In genomic region chr4:135880576-135880975, GRCm38 (mm10) we compare ENCODE assay signal across 23 mouse cellular contexts. TPM values are rescaled to one million over a fixed set of nuclear protein-coding genes. Genes with fewer than 3 reads are reported as not detected.
A peak's percentile ranks its signal among the peaks of the same experiment; 100 is the strongest.
DNase-seq lines count a peak whose midpoint lies in the region; ATAC-seq and TF ChIP-seq lines count a peak whose summit lies in the region.
"Had no signal": no experiment of that assay in that cellular context is flagged by ENCODE, and none has a peak within 500 bp of the region (broad histone marks: within the 10 kb centered on the region; RNA-seq: fewer than 3 reads in every experiment).

No protein-coding gene starts in this region.

- H3K4me1 ChIP-seq in kidney, adult 2 months (ENCODE audit: control insufficient read depth, insufficient read depth, low read length): peaks cover 18% of the 10 kb centered on the region
- H3K4me1 ChIP-seq in kidney, embryonic 16.5 days (ENCODE audit: insufficient read depth, low read length): peaks cover 36% of the 10 kb centered on the region
- peaks cover 37% of the 10 kb centered on the region for H3K4me1 ChIP-seq in midbrain, embryonic 10.5 days
- H3K4me1 ChIP-seq in midbrain, embryonic 14.5 days (ENCODE audit: control insufficient read depth, insufficient read depth, low read length): peaks cover 14% of the 10 kb centered on the region

- DNase-seq in kidney, adult 2 months: peak; percentile 29
- DNase-seq in midbrain, embryonic 10.5 days (ENCODE audit: low spot score): peak; percentile 10
- no peak for DNase-seq in midbrain, embryonic 14.5 days
- peak; percentile 1 for DNase-seq in thymus, postnatal 14 days
- no peak for DNase-seq in thymus, postnatal 36 days
- DNase-seq: adrenal gland, adult 8-10 months; adrenal gland, postnatal 14 days; adrenal gland, postnatal 36 days; cerebellum, adult 11-12 months; cerebellum, adult 2 months; cerebellum, adult 9-10 months; cerebellum, postnatal 10 days; cerebellum, postnatal 25 days had no signal

- H3K36me3 ChIP-seq in kidney, adult 2 months (ENCODE audit: control insufficient read depth, insufficient read depth, low read length): no peaks in the 10 kb centered on the region
- H3K36me3 ChIP-seq in kidney, embryonic 16.5 days (ENCODE audit: insufficient read depth, low read length): no peaks in the 10 kb centered on the region
- H3K36me3 ChIP-seq in midbrain, embryonic 10.5 days: no peaks in the 10 kb centered on the region
- no peaks in the 10 kb centered on the region for H3K36me3 ChIP-seq in midbrain, embryonic 14.5 days (ENCODE audit: control insufficient read depth, insufficient read depth, low read length)
- H3K36me3 ChIP-seq: embryonic facial prominence, embryonic 10.5 days; embryonic facial prominence, embryonic 12.5 days; forebrain, embryonic 15.5 days; G1E had no signal

- no peak overlapping the region for H3K4me2 ChIP-seq in kidney, embryonic 16.5 days (replicated peaks; ENCODE audit: low read depth, low read length)
- no peak overlapping the region for H3K4me2 ChIP-seq in midbrain, embryonic 14.5 days (ENCODE audit: low read length)
- H3K4me2 ChIP-seq: embryonic facial prominence, embryonic 12.5 days; forebrain, embryonic 13.5 days; forebrain, embryonic 15.5 days had no signal

- ATAC-seq in kidney, embryonic 16.5 days (ENCODE audit: low FRiP score, low TSS enrichment): no peak
- ATAC-seq in midbrain, embryonic 14.5 days (ENCODE audit: low FRiP score, low TSS enrichment): no peak
- ATAC-seq in megakaryocyte, adult 5-6 weeks (ENCODE audit: poor library complexity, severe bottlenecking): no peak
- ATAC-seq: activated CD4-positive, CD25-positive, alpha-beta regulatory T cell, adult 4 months; forebrain, embryonic 13.5 days; forebrain, embryonic 15.5 days; Patski had no signal

- WGBS in kidney, adult 2 months: 62% methylated on average over 10 of the region's 10 CpGs
- 75% methylated on average over 10 of the region's 10 CpGs for WGBS in kidney, embryonic 16.5 days
- WGBS in midbrain, embryonic 10.5 days: 85% methylated on average over 10 of the region's 10 CpGs
- WGBS in midbrain, embryonic 14.5 days: 78% methylated on average over 10 of the region's 10 CpGs

- H3K9ac ChIP-seq in kidney, embryonic 16.5 days (replicated peaks; ENCODE audit: low read length): no peak overlapping the region
- H3K9ac ChIP-seq in midbrain, embryonic 14.5 days (replicated peaks; ENCODE audit: low read length): no peak overlapping the region
- H3K9ac ChIP-seq: embryonic facial prominence, embryonic 12.5 days; forebrain, embryonic 13.5 days; forebrain, embryonic 15.5 days had no signal

- H3K27me3 ChIP-seq in kidney, adult 2 months (replicated peaks; ENCODE audit: control insufficient read depth, insufficient read depth, low read length): no peaks in the 10 kb centered on the region
- no peaks in the 10 kb centered on the region for H3K27me3 ChIP-seq in kidney, embryonic 16.5 days (ENCODE audit: insufficient read depth, low read length)
- no peaks in the 10 kb centered on the region for H3K27me3 ChIP-seq in midbrain, embryonic 10.5 days (ENCODE audit: low read depth, poor library complexity, severe bottlenecking)
- no peaks in the 10 kb centered on the region for H3K27me3 ChIP-seq in midbrain, embryonic 14.5 days (ENCODE audit: control insufficient read depth, insufficient read depth, low read length)
- H3K27me3 ChIP-seq: embryonic facial prominence, embryonic 12.5 days; forebrain, embryonic 13.5 days; forebrain, embryonic 15.5 days; Patski had no signal

- no peak for TF ChIP-seq CTCF in kidney, adult 2 months (conservative IDR thresholded peaks at IDR 0.05; ENCODE audit: insufficient read depth, insufficient read length, low read depth, low read length)

- no peak for TF ChIP-seq POLR2A in kidney, adult 2 months (IDR thresholded peaks at IDR 0.05; ENCODE audit: low read depth, low read length)

- H3K4me3 ChIP-seq in kidney, adult 2 months (ENCODE audit: insufficient read depth, low read depth, low read length): no peak overlapping the region
- no peak overlapping the region for H3K4me3 ChIP-seq in kidney, embryonic 16.5 days (ENCODE audit: low read length)
- no peak overlapping the region for H3K4me3 ChIP-seq in midbrain, embryonic 10.5 days
- H3K4me3 ChIP-seq in midbrain, embryonic 14.5 days (replicated peaks; ENCODE audit: low read depth, low read length): no peak overlapping the region
- H3K4me3 ChIP-seq: embryonic facial prominence, embryonic 10.5 days; embryonic facial prominence, embryonic 12.5 days; forebrain, embryonic 13.5 days; forebrain, embryonic 15.5 days had no signal

- no peaks in the 10 kb centered on the region for H3K9me3 ChIP-seq in kidney, embryonic 16.5 days (ENCODE audit: low read length)
- no peaks in the 10 kb centered on the region for H3K9me3 ChIP-seq in midbrain, embryonic 10.5 days (replicated peaks)
- H3K9me3 ChIP-seq in midbrain, embryonic 14.5 days (ENCODE audit: control insufficient read depth, low read length): no peaks in the 10 kb centered on the region
- H3K9me3 ChIP-seq: embryonic facial prominence, embryonic 10.5 days; embryonic facial prominence, embryonic 12.5 days; forebrain, embryonic 13.5 days; forebrain, embryonic 15.5 days; G1E had no signal

- H3K27ac ChIP-seq in kidney, adult 2 months (ENCODE audit: insufficient read depth, low read depth, low read length): no peak overlapping the region
- H3K27ac ChIP-seq in kidney, embryonic 16.5 days (ENCODE audit: low read length): no peak overlapping the region
- H3K27ac ChIP-seq in midbrain, embryonic 10.5 days (replicated peaks): no peak overlapping the region
- no peak overlapping the region for H3K27ac ChIP-seq in midbrain, embryonic 14.5 days (replicated peaks; ENCODE audit: low read depth, low read length)
- H3K27ac ChIP-seq: embryonic facial prominence, embryonic 10.5 days; embryonic facial prominence, embryonic 12.5 days; forebrain, embryonic 13.5 days; forebrain, embryonic 15.5 days had no signal

RNA-seq across cellular contexts. Expression of gene Pnrc2, which starts 6.9 kb away (rescaled TPM):
- 17.7 and 23.3 TPM in 2 replicates for polyA plus RNA-seq in kidney, adult 2 months (2012; rRNA removed)
- 211 and 212 TPM in 2 replicates for polyA plus RNA-seq in kidney, embryonic 16.5 days (2015; fragmentation: Nextera tagmentation; extraction: Ambion mirVana)
- polyA plus RNA-seq in midbrain, embryonic 10.5 days (2016; fragmentation: Nextera tagmentation; extraction: Ambion mirVana): 216 and 225 TPM in 2 replicates
- polyA plus RNA-seq in midbrain, embryonic 14.5 days (2014; fragmentation: Nextera tagmentation; extraction: Ambion mirVana): 90.8 and 122 TPM in 2 replicates
- total RNA-seq in megakaryocyte, adult 5-6 weeks (2015): 248 and 273 TPM in 2 replicates
- 249 and 251 TPM in 2 replicates for total RNA-seq in megakaryocyte, adult 5-6 weeks (2017)

RNA-seq across cellular contexts. Expression of gene Cnr2, which starts 14.6 kb away (rescaled TPM):
- 2.7 and 4.1 TPM in 2 replicates for polyA plus RNA-seq in kidney, adult 2 months (2012; rRNA removed)
- 1.0 and 1.1 TPM in 2 replicates for polyA plus RNA-seq in kidney, embryonic 16.5 days (2015; fragmentation: Nextera tagmentation; extraction: Ambion mirVana)
- polyA plus RNA-seq in midbrain, embryonic 10.5 days (2016; fragmentation: Nextera tagmentation; extraction: Ambion mirVana): 0.46 and 0.60 TPM in 2 replicates
- 0.17 TPM in 1 of 2 replicates, not detected in the other for polyA plus RNA-seq in midbrain, embryonic 14.5 days (2014; fragmentation: Nextera tagmentation; extraction: Ambion mirVana)
- total RNA-seq in megakaryocyte, adult 5-6 weeks (2015): 15.2 and 16.9 TPM in 2 replicates
- total RNA-seq in megakaryocyte, adult 5-6 weeks (2017): 18.8 and 20.7 TPM in 2 replicates
- polyA plus RNA-seq: C2C12 had no signal

RNA-seq across cellular contexts. Expression of gene Srsf10, which starts 25.0 kb away (rescaled TPM):
- 43.4 TPM in 2 replicates for polyA plus RNA-seq in kidney, adult 2 months (2012; rRNA removed)
- 242 and 253 TPM in 2 replicates for polyA plus RNA-seq in kidney, embryonic 16.5 days (2015; fragmentation: Nextera tagmentation; extraction: Ambion mirVana)
- 368 and 383 TPM in 2 replicates for polyA plus RNA-seq in midbrain, embryonic 10.5 days (2016; fragmentation: Nextera tagmentation; extraction: Ambion mirVana)
- polyA plus RNA-seq in midbrain, embryonic 14.5 days (2014; fragmentation: Nextera tagmentation; extraction: Ambion mirVana): 247 and 266 TPM in 2 replicates
- total RNA-seq in megakaryocyte, adult 5-6 weeks (2015): 104 and 125 TPM in 2 replicates
- 130 and 147 TPM in 2 replicates for total RNA-seq in megakaryocyte, adult 5-6 weeks (2017)

RNA-seq across cellular contexts. Expression of gene Fuca1, which starts 40.0 kb away (rescaled TPM):
- polyA plus RNA-seq in kidney, adult 2 months (2012; rRNA removed): 161 and 226 TPM in 2 replicates
- polyA plus RNA-seq in kidney, embryonic 16.5 days (2015; fragmentation: Nextera tagmentation; extraction: Ambion mirVana): 89.1 and 89.4 TPM in 2 replicates
- 54.0 and 63.7 TPM in 2 replicates for polyA plus RNA-seq in midbrain, embryonic 10.5 days (2016; fragmentation: Nextera tagmentation; extraction: Ambion mirVana)
- polyA plus RNA-seq in midbrain, embryonic 14.5 days (2014; fragmentation: Nextera tagmentation; extraction: Ambion mirVana): 57.4 and 62.7 TPM in 2 replicates
- 72.1 and 86.7 TPM in 2 replicates for total RNA-seq in megakaryocyte, adult 5-6 weeks (2015)
- 143 and 189 TPM in 2 replicates for total RNA-seq in megakaryocyte, adult 5-6 weeks (2017)

Comparison
In these comparisons a context has a peak if more than half of its experiments do, and no peak if none do; other contexts are left out.
1. DNase-seq: peak in kidney, adult 2 months (single experiment), midbrain, embryonic 10.5 days (single experiment) and thymus, postnatal 14 days (single experiment); none in midbrain, embryonic 14.5 days (single experiment) and thymus, postnatal 36 days (0 of 2).